In the genomic region with DNA sequence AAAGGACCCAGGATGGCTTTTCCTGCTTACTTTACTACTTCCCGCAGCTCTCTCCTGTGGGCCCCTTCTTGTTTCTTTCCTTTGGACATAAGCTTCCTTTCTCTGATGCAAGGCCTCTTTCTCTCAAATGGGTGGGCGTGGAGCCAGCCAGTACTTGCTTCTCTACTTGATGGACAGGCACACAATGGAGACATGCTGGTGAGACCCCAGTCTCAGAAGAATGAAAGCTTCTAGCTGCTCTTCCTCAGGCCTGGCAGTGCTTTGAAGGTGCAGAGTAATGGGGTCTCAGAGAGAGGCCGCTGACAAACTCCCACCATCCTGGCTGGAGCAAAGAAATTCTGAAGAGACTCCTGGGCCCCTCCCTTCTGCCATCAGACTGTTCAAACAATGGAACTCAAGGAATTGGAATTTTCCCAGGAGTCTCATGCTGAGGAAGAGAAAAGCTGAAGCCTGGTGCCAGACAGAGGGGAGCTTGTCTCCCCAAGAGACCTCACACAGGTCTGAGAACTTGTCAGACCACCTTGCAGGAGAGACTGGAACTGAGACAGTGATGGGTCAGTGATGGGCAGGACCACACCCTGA, we compare ENCODE assay signal across 9 mouse cellular contexts. TPM values are rescaled to one million over a fixed set of nuclear protein-coding genes. Genes with fewer than 3 reads are reported as not detected.
A peak's percentile ranks its signal among the peaks of the same experiment; 100 is the strongest.
DNase-seq lines count a peak whose midpoint lies in the region; ATAC-seq and TF ChIP-seq lines count a peak whose summit lies in the region.
"Had no signal": no experiment of that assay in that cellular context is flagged by ENCODE, and none has a peak within 500 bp of the region (broad histone marks: within the 10 kb centered on the region; RNA-seq: fewer than 3 reads in every experiment).

No protein-coding gene starts in this region.

- no peak overlapping the region for H3K27ac ChIP-seq in left cerebral cortex, adult 2 months
- H3K27ac ChIP-seq in forebrain, embryonic 16.5 days (ENCODE audit: low read length) = peak overlapping the region; percentile 60
- H3K27ac ChIP-seq in midbrain, postnatal 0 days (ENCODE audit: low read depth, low read length) = no peak overlapping the region

- H3K4me2 ChIP-seq in forebrain, embryonic 16.5 days (ENCODE audit: low read length) = no peak overlapping the region
- no peak overlapping the region for H3K4me2 ChIP-seq in midbrain, postnatal 0 days (ENCODE audit: low read depth, low read length, poor library complexity, severe bottlenecking)

- peaks cover 23% of the 10 kb centered on the region for H3K4me1 ChIP-seq in forebrain, embryonic 16.5 days (replicated peaks; ENCODE audit: control insufficient read depth, insufficient read depth, low read length)
- H3K4me1 ChIP-seq in midbrain, postnatal 0 days (ENCODE audit: insufficient read depth, low read length) = no peaks in the 10 kb centered on the region

- H3K36me3 ChIP-seq in forebrain, embryonic 16.5 days (ENCODE audit: control insufficient read depth, insufficient read depth) = no peaks in the 10 kb centered on the region
- H3K36me3 ChIP-seq in midbrain, postnatal 0 days (ENCODE audit: insufficient read depth, low read length) = no peaks in the 10 kb centered on the region

- no peak for TF ChIP-seq POLR2A in brain, embryonic 14.5 days (IDR thresholded peaks at IDR 0.05; ENCODE audit: borderline replicate concordance, extremely low read depth, insufficient read depth, insufficient read length, poor library complexity, severe bottlenecking)

- DNase-seq in left cerebral cortex, postnatal 4 days = peak; percentile 78
- DNase-seq in left cerebral cortex, adult 2 months (ENCODE audit: extremely low spot score in 1 of 2, low spot score in 2 of 2) = no peak
- peak; percentile 98 for DNase-seq in brain, embryonic 14.5 days (ENCODE audit: low read depth)
- DNase-seq in midbrain, postnatal 0 days (ENCODE audit: low spot score) = peak; percentile 85
- no peak for DNase-seq in frontal cortex, adult 2 months (ENCODE audit: extremely low spot score in 1 of 2, low spot score in 1 of 2)
- no peak for DNase-seq in kidney, adult 8-10 months
- DNase-seq in urinary bladder, postnatal 14 days (ENCODE audit: low spot score) = no peak

- TF ChIP-seq CTCF in left cerebral cortex, adult 2 months (IDR thresholded peaks at IDR 0.05) = no peak
- TF ChIP-seq CTCF in brain, embryonic 14.5 days (IDR thresholded peaks at IDR 0.05; ENCODE audit: borderline replicate concordance, extremely low read depth, insufficient read depth, insufficient read length) = no peak
- TF ChIP-seq CTCF in midbrain, postnatal 0 days (IDR thresholded peaks at IDR 0.05) = no peak

- intact Hi-C loops in left cerebral cortex, postnatal 4 days (cut with DNase I) = no loop called here
- intact Hi-C loops in left cerebral cortex, adult 2 months (cut with DNase I) = no loop called here

- H3K27me3 ChIP-seq in forebrain, embryonic 16.5 days (replicated peaks; ENCODE audit: control insufficient read depth, insufficient read depth, low read length) = no peaks in the 10 kb centered on the region
- H3K27me3 ChIP-seq in midbrain, postnatal 0 days (ENCODE audit: insufficient read depth, low read length) = no peaks in the 10 kb centered on the region

- 0% methylated on average over 3 of the region's 3 CpGs for WGBS in forebrain, embryonic 16.5 days
- 9% methylated on average over 3 of the region's 3 CpGs for WGBS in midbrain, postnatal 0 days

- no peak overlapping the region for H3K9ac ChIP-seq in forebrain, embryonic 16.5 days (replicated peaks; ENCODE audit: low read depth, low read length)
- H3K9ac ChIP-seq in midbrain, postnatal 0 days (replicated peaks; ENCODE audit: low read length, poor library complexity, severe bottlenecking) = no peak overlapping the region

- peak; percentile 85 for ATAC-seq in forebrain, embryonic 16.5 days
- peak; percentile 77 for ATAC-seq in midbrain, postnatal 0 days (ENCODE audit: low FRiP score)
- ATAC-seq: CD4-positive, CD25-positive, alpha-beta regulatory T cell, adult 4 months had no signal

- H3K9me3 ChIP-seq in forebrain, embryonic 16.5 days (ENCODE audit: control insufficient read depth, low read length) = no peaks in the 10 kb centered on the region
- no peaks in the 10 kb centered on the region for H3K9me3 ChIP-seq in midbrain, postnatal 0 days (ENCODE audit: low read length)

- no peak overlapping the region for H3K4me3 ChIP-seq in left cerebral cortex, adult 2 months
- H3K4me3 ChIP-seq in forebrain, embryonic 16.5 days (replicated peaks; ENCODE audit: low read length) = no peak overlapping the region
- H3K4me3 ChIP-seq in midbrain, postnatal 0 days (ENCODE audit: low read depth, low read length) = no peak overlapping the region

RNA-seq across cellular contexts. Expression of a gene that starts 46.2 kb away (rescaled TPM):
- total RNA-seq in left cerebral cortex, postnatal 4 days (2021) = 1 to 10 TPM; 3.5 to 4.3 TPM
- total RNA-seq in left cerebral cortex, adult 2 months (2021) = 1 to 10 TPM; 2.1 to 2.3 TPM
- polyA plus RNA-seq in brain, embryonic 14.5 days (2012; rRNA removed) = 5.9 and 7.1 TPM in 2 replicates
- 5.2 and 5.8 TPM in 2 replicates for polyA plus RNA-seq in forebrain, embryonic 16.5 days (2015; fragmentation: Nextera tagmentation; extraction: Ambion mirVana)
- total RNA-seq in midbrain, postnatal 0 days (2014; rRNA removed) = 2.3 and 2.6 TPM in 2 replicates
- polyA plus RNA-seq in midbrain, postnatal 0 days (2015; fragmentation: Nextera tagmentation; extraction: Ambion mirVana) = 2.4 and 3.4 TPM in 2 replicates
- 2.5 and 2.6 TPM in 2 replicates for polyA plus RNA-seq in frontal cortex, adult 2 months (2012; rRNA removed)

Comparison
In these comparisons a context has a peak if more than half of its experiments do, and no peak if none do; other contexts are left out.
1. DNase-seq: peak in left cerebral cortex, postnatal 4 days (single experiment), brain, embryonic 14.5 days (single experiment) and midbrain, postnatal 0 days (single experiment); none in left cerebral cortex, adult 2 months (0 of 2), frontal cortex, adult 2 months (0 of 2), kidney, adult 8-10 months (0 of 2) and urinary bladder, postnatal 14 days (single experiment).